In the genomic region with DNA sequence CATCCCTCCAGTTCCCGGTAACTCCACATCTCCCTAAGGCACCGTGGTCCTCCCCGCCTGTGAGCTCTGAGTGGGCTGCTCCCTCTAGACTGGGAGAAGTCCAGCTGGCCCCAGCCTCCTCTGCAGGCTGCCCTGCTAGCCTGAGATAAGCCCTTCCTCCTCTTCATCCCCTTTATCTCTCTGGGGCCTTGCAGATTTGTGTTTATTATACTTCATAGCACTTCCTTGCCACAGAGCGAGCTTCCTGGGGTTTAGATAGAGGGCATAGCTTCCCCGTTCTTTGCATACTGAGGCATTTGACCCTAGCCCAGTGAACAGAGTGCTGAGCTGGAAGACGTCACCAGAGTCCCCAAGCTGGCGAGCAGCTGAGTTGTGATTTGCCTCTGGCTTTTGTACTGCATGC, we compare ENCODE assay signal across 10 mouse cellular contexts. TPM values are rescaled to one million over a fixed set of nuclear protein-coding genes. Genes with fewer than 3 reads are reported as not detected.
DNase-seq lines count a peak whose midpoint lies in the region; ATAC-seq lines count a peak whose summit lies in the region.
"Had no signal": no experiment of that assay in that cellular context is flagged by ENCODE, and none has a peak within 500 bp of the region (broad histone marks: within the 10 kb centered on the region; RNA-seq: fewer than 3 reads in every experiment).

No protein-coding gene starts in this region.

- H3K36me3 ChIP-seq in neural tube, embryonic 15.5 days: no peaks in the 10 kb centered on the region

- H3K4me2 ChIP-seq in neural tube, embryonic 15.5 days: no peak overlapping the region

- no peak for ATAC-seq in neural tube, embryonic 15.5 days (ENCODE audit: low FRiP score)

- peaks cover 12% of the 10 kb centered on the region; the same call in 1 of the 2 replicates for H3K4me1 ChIP-seq in neural tube, embryonic 15.5 days

- H3K9ac ChIP-seq in neural tube, embryonic 15.5 days (replicated peaks): no peak overlapping the region

- H3K9me3 ChIP-seq in neural tube, embryonic 15.5 days (replicated peaks): no peaks in the 10 kb centered on the region

- no peak overlapping the region for H3K27ac ChIP-seq in neural tube, embryonic 15.5 days (replicated peaks)

- 71% methylated on average over 7 of the region's 7 CpGs for WGBS in neural tube, embryonic 15.5 days

- H3K4me3 ChIP-seq in neural tube, embryonic 15.5 days (replicated peaks): no peak overlapping the region
- H3K4me3 ChIP-seq: myocyte had no signal

- DNase-seq in embryo, embryonic 10 days (ENCODE audit: low spot score): peak; percentile 35
- DNase-seq in embryo, embryonic 11 days: no peak
- DNase-seq in MEL-GATA-1-ER (ENCODE audit: extremely low read depth, low read depth): peak; percentile 77
- DNase-seq in heart, postnatal 4 days: peak; percentile 53
- DNase-seq in lung, postnatal 14 days: peak; percentile 22
- no peak for DNase-seq in retina, postnatal 1 day
- DNase-seq in left cerebral cortex, adult 8-10 months (ENCODE audit: low spot score in 2 of 2): no peak
- DNase-seq: thymus, postnatal 4 days had no signal

- no peaks in the 10 kb centered on the region for H3K27me3 ChIP-seq in neural tube, embryonic 15.5 days (replicated peaks)

RNA-seq across cellular contexts. Expression of a gene that starts 37.1 kb away (rescaled TPM):
- 10 to 100 TPM; 55.3 to 65.4 TPM for total RNA-seq in heart, postnatal 4 days (2021)
- 38.7 and 42.0 TPM in 2 replicates for polyA plus RNA-seq in neural tube, embryonic 15.5 days (2015; fragmentation: Nextera tagmentation; extraction: Ambion mirVana)
- total RNA-seq in left cerebral cortex, adult 8-10 months (2022): 10 to 100 TPM; 23.1 to 27.7 (median 25.7) TPM

Comparison
In these comparisons a context has a peak if more than half of its experiments do, and no peak if none do; other contexts are left out.
1. DNase-seq: peak in embryo, embryonic 10 days (single experiment), MEL-GATA-1-ER (single experiment), heart, postnatal 4 days (single experiment) and lung, postnatal 14 days (single experiment); none in embryo, embryonic 11 days (single experiment), retina, postnatal 1 day (single experiment) and left cerebral cortex, adult 8-10 months (0 of 2).